Mouse (Mus musculus) liver, embryonic 14.5 days (tissue): ENCODE measurements around the gene Nr4a3.

Experiments used
- CTCF ChIP-seq: IDR thresholded peaks from 2 replicates; pipeline ENCODE4 v1.5.1; 2016; ENCODE audit warnings: antibody characterized with exemption, low read depth, control low read depth
- EP300 ChIP-seq: IDR thresholded peaks from 2 replicates; pipeline ENCODE4 v1.6.1; 2016; ENCODE audit warnings: antibody characterized with exemption, low read depth

GRCm38 (mm10) chr4:48086609-48087008, 41.7 kb downstream of the Nr4a3 start:
- no peak for TF ChIP-seq CTCF
- peak; percentile 86 for TF ChIP-seq EP300
